Mouse (Mus musculus): ENCODE results near the gene Adal.

GRCm38 (mm10) chr2:121142415-121142814, 2.2 kb downstream of the Adal start:
- TF ChIP-seq POLR2A (IDR thresholded peaks at IDR 0.05; ENCODE audit: extremely low read depth, insufficient read depth, low read length) (no peak), CTCF (IDR thresholded peaks at IDR 0.05; ENCODE audit: extremely low read depth, insufficient read depth, low read length) (no peak)
